Mouse (Mus musculus) megakaryocyte progenitor cell, adult 5-6 weeks (primary cell): ENCODE data around the gene Klf8. TPM values are rescaled to one million over a fixed set of nuclear protein-coding genes. Genes with fewer than 3 reads are reported as not detected.
A peak's percentile ranks its signal among the peaks of the same experiment; 100 is the strongest.

Experiments used
- ATAC-seq: replicated peaks from 2 replicates; pipeline ENCODE4 v1.8.0; 2016; ENCODE audit warnings: mild to moderate bottlenecking, moderate TSS enrichment, inconsistent platforms; ENCODE audit not compliant: poor library complexity
- total RNA-seq, 2 experiments: library from RNA; stranded (forward) in 1 of 2; stranded (reverse) in 1 of 2; fragments of 157-497, 149-512 nt in 1 of 2; fragments of 200-1000 nt in 1 of 2; gene quantifications; 2 replicates each; pipeline versions ENCODE4 v1.2.3 to v1.2.4; 2015 to 2017

The Klf8 gene
- total RNA-seq, 2 experiments from 2014 or later: 1.6 to 2.4 TPM

DNA sequence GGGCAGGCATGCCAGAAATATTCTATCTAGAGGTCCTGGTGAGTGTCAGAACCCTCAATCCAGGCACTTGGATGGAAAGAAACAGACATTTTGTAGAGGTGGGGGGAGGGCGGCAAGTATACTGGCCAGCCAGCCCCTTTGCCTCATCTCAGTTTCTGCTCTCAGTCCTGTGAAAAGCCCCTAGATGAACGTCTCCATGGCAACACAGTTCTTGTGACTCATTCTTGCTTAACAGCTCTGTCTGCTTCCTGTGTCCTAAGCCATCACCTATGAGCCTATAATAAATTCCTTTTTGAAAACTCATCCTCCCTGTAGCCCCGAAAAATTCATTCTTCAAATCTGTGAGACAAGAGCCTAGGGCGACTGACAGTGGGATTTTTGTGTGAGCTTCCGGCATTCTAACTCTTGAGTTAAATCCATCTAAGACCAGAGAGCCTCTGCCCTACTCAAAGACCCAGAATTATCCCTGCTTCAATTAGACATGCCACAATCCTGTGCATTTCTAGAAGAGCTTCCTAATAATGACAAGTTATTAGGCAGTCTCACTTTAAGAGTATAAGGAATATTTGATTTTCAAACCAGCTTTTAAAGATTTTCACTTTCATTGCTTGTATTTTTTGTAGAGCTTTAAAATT, 196.5 kb downstream of the Klf8 start:
- no peak for ATAC-seq

- ATAC-seq: peak; percentile 44; the same call in 1 of the 2 replicates
Measured at GRCm38 (mm10) chrX:153439573-153439972, 202.3 kb downstream of the Klf8 start.

DNA sequence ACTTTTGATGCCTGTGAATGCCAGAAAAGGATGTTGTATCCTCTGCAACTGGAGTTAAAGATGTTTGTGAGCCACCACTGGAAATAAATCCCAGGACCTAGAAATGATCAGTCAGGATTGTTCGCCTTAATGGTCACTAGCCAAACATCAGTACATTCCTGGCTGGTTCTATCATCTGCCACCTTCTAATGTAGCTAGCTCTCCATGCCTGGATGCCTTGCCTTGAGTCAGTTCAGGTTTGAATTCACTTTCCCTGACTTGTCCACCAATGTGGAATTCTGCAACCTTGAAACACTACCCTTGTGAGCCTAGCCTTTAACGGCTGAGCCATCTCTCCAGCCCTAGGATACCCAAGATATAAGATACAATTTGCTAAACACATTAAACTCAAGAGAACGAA, 202.8 kb downstream of the Klf8 start:
- ATAC-seq: no peak

Other genes with a start within 250 kb of the Klf8 start
- 0.62 and 1.2 TPM in 2 replicates for gene Usp51, start 231.0 kb upstream of the Klf8 start, total RNA-seq (2015)
- gene Usp51, start 231.0 kb upstream of the Klf8 start, total RNA-seq (2017): 0.29 and 0.61 TPM in 2 replicates
- gene Mageh1, start 199.9 kb upstream of the Klf8 start, total RNA-seq (2015): 0.27 and 0.46 TPM in 2 replicates
- gene Mageh1, start 199.9 kb upstream of the Klf8 start, total RNA-seq (2017): 0.44 and 0.50 TPM in 2 replicates
- not detected in 2 replicates for gene Foxr2, start 118.7 kb upstream of the Klf8 start, total RNA-seq (2015)
- gene Foxr2, start 118.7 kb upstream of the Klf8 start, total RNA-seq (2017): not detected in 2 replicates
- 4.6 and 7.0 TPM in 2 replicates for gene Rragb, start 97.5 kb upstream of the Klf8 start, total RNA-seq (2015)
- 6.9 and 9.4 TPM in 2 replicates for gene Rragb, start 97.5 kb upstream of the Klf8 start, total RNA-seq (2017)